Mouse (Mus musculus) forebrain, postnatal 0 days (tissue): Measurements from ENCODE around the gene Piga. TPM values are rescaled to one million over a fixed set of nuclear protein-coding genes. Genes with fewer than 3 reads are reported as not detected.

ENCODE experiments used
- ATAC-seq: fragments of 200-750 bp; cut with Nextera tagmentation; 2 replicates; pipeline ENCODE4 v1.8.0; 2017; ENCODE audit warnings: mild to moderate bottlenecking, moderate library complexity
- DNase-seq: peaks from one replicate; pipeline ENCODE4 v3.0.0-alpha.2; 2015
- H3K27ac ChIP-seq: fragments of 300-500 bp; sonication (generic); 2 replicates; pipeline ENCODE4 v1.5.1; 2014; ENCODE audit warnings: low read depth, mild to moderate bottlenecking, antibody characterized with exemption, low read length, moderate library complexity, mixed read lengths
- H3K27me3 ChIP-seq: fragments of 300-500 bp; sonication (generic); 2 replicates; pipeline ENCODE4 v1.6.1; 2014; ENCODE audit warnings: mild to moderate bottlenecking, low read length, mixed read lengths; ENCODE audit not compliant: insufficient read depth
- H3K36me3 ChIP-seq: fragments of 300-500 bp; sonication (generic); 2 replicates; pipeline ENCODE4 v1.6.1; 2014; ENCODE audit warnings: mild to moderate bottlenecking, moderate library complexity; ENCODE audit not compliant: insufficient read depth
- H3K4me1 ChIP-seq: fragments of 300-500 bp; sonication (generic); 2 replicates; pipeline ENCODE4 v1.6.1; 2014; ENCODE audit warnings: antibody characterized with exemption; ENCODE audit not compliant: insufficient read depth
- H3K4me2 ChIP-seq: fragments of 300-500 bp; sonication (generic); 2 replicates; pipeline ENCODE4 v1.6.1; 2014; ENCODE audit warnings: low read depth, mild to moderate bottlenecking, moderate library complexity
- H3K4me3 ChIP-seq: fragments of 300-500 bp; sonication (generic); 2 replicates; pipeline ENCODE4 v1.5.1; 2014; ENCODE audit warnings: low read depth, low read length, mixed read lengths
- H3K9ac ChIP-seq: fragments of 300-500 bp; sonication (generic); 2 replicates; pipeline ENCODE4 v1.6.1; 2014; ENCODE audit warnings: mild to moderate bottlenecking
- H3K9me3 ChIP-seq: fragments of 300-500 bp; sonication (generic); 2 replicates; pipeline ENCODE4 v1.6.1; 2016; ENCODE audit warnings: low read length
- CTCF ChIP-seq: sonication (generic); IDR thresholded peaks from 2 replicates; pipeline ENCODE4 v1.5.1; 2016; ENCODE audit warnings: antibody characterized with exemption, control low read depth, low read depth
- WGBS: fragments of 180-500 bp; shearing (Covaris S2); extraction: QIAGEN DNeasy Blood & Tissue Kit; methylation state at CpG from one replicate; pipeline ENCODE4 v1.1.7; 2014; 5-methylcytosine and 5-hydroxymethylcytosine counted together
- polyA plus RNA-seq: library from polyadenylated mRNA; unstranded; fragments of >200 nt; fragmentation: Nextera tagmentation; extraction: Ambion mirVana; gene quantifications from 2 replicates; pipeline ENCODE4 v1.2.1, GENCODE M21; 2015
- total RNA-seq: library from RNA; depleted of rRNA; stranded (reverse); fragments of >200 nt; gene quantifications from 2 replicates; pipeline ENCODE4 v1.2.3, GENCODE M21; 2014; rRNA removed

Gene Piga
- total RNA-seq (4.3 and 4.7 TPM in 2 replicates), polyA plus RNA-seq (2.5 and 3.4 TPM in 2 replicates)

- DNase-seq (peak; percentile 95), ATAC-seq (peak; percentile 100)
- peak within 1 kb of the TSS; percentile 53 for H3K4me2 ChIP-seq
- WGBS: 21% methylated on average over 40 of the region's 40 CpGs
- no peaks in the 10 kb centered on the region for H3K36me3 ChIP-seq
- H3K4me1 ChIP-seq: no peaks in the 10 kb centered on the region
- 0 out of 2 replicates have a peak within 1 kb of the TSS, but pooled peaks have one; percentile 40 for H3K27ac ChIP-seq
- no peaks in the 10 kb centered on the region for H3K27me3 ChIP-seq
- no peaks in the 10 kb centered on the region for H3K9me3 ChIP-seq
- no peak for TF ChIP-seq CTCF
- peak within 1 kb of the TSS; percentile 45 for H3K9ac ChIP-seq
- peak within 1 kb of the TSS; percentile 53 for H3K4me3 ChIP-seq
These were observed at the start of gene Piga for GRCm38 (mm10) chrX:164419471-164419939. Gene Piga, plus strand, starts transcription at chrX:164419787.

DNA sequence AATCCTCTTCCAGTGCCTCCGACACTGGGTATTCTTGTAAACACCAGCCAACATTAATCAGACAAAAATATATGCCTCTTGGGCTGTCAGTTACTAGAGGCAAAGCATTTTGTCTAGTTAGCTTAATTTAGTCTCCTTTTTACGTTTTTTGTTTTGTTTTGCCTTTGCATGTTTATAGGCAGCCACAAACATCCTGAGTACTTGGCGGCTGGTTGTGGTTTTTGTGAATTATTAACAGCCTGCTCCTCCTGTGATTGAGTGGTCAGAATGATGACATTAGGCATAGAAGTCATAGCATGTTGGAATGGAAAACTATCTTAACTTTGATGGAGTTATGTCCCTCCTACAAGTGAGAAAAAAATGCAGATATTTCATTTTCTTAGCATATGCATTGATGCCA lies 49.0 kb upstream of the Piga start:
- Histone ChIP-seq H3K4me2 (no peak overlapping the region), H3K9me3 (no peaks in the 10 kb centered on the region), H3K4me3 (no peak overlapping the region), H3K27ac (no peak overlapping the region), H3K36me3 (no peaks in the 10 kb centered on the region), H3K27me3 (no peaks in the 10 kb centered on the region), H3K9ac (no peak overlapping the region), H3K4me1 (no peaks in the 10 kb centered on the region)
- no peak for TF ChIP-seq CTCF
- 73% methylated on average over 3 of the region's 3 CpGs for WGBS
- ATAC-seq (no peak), DNase-seq (no peak)

GRCm38 (mm10) chrX:164373081-164373480 lies 46.5 kb upstream of the Piga start, which contains the start of gene Vegfd:
Gene Vegfd, plus strand, starts transcription at chrX:164373378.
- H3K4me2 ChIP-seq: no peak within 1 kb of the TSS
- no peak within 1 kb of the TSS for H3K9ac ChIP-seq
- no peaks in the 10 kb centered on the region for H3K4me1 ChIP-seq
- no peaks in the 10 kb centered on the region for H3K9me3 ChIP-seq
- TF ChIP-seq CTCF: no peak
- no peak within 1 kb of the TSS for H3K4me3 ChIP-seq
- ATAC-seq: peak; percentile 62
- H3K27ac ChIP-seq: no peak within 1 kb of the TSS
- H3K27me3 ChIP-seq: no peaks in the 10 kb centered on the region
- no peaks in the 10 kb centered on the region for H3K36me3 ChIP-seq
- peak; percentile 64 for DNase-seq
- 29% methylated on average over 3 of the region's 3 CpGs for WGBS

DNA sequence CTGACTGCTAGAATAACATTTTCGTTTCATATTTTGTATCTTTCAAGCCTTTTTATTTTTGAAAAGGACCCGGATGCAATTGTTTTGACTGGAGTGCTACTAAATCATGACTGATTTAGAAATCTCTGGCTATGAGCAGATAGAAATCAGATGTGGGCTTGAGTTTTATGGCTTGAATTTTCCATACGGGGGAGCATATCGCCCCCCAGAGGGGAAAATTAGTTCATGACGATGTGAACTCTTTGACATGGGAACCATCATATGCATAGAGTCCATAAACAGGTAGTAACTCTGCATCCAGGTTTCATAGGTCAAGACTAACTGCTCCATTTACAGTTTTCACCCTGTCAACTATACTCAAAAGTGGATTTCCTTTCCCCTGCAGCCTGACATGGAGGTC lies 45.0 kb upstream of the Piga start:
- WGBS: 64% methylated on average over 5 of the region's 5 CpGs

DNA sequence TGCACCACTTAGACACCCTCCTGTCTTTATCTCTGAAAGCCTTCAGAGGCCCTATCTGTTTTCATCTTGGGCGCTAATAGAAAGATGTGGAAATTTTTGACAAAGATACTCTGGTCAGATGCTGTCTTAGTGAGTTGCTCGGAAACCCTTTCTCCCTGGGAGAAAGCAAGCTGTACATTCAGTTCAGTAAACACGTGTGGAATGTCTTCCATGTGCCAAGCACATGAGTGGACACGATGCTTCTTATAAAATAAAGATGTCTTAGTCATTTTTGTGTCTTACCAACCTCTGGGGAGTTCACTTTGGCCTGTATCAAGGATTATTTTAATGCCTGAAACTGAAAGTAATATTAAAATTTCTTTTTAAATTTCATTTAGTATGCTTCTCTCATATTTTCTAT lies 39.9 kb upstream of the Piga start:
- H3K4me3 ChIP-seq: no peak overlapping the region
- H3K36me3 ChIP-seq: no peaks in the 10 kb centered on the region
- H3K9ac ChIP-seq: no peak overlapping the region
- no peak for ATAC-seq
- H3K4me1 ChIP-seq: no peaks in the 10 kb centered on the region
- no peak for TF ChIP-seq CTCF
- no peaks in the 10 kb centered on the region for H3K27me3 ChIP-seq
- no peak overlapping the region for H3K4me2 ChIP-seq
- 77% methylated on average over 4 of the region's 4 CpGs for WGBS
- no peaks in the 10 kb centered on the region for H3K9me3 ChIP-seq
- no peak for DNase-seq
- no peak overlapping the region for H3K27ac ChIP-seq

More for the DNA sequence above, 45.0 kb upstream of the Piga start:
- no peak overlapping the region for H3K27ac ChIP-seq
- no peak overlapping the region for H3K9ac ChIP-seq
- H3K4me1 ChIP-seq: no peaks in the 10 kb centered on the region
- no peaks in the 10 kb centered on the region for H3K36me3 ChIP-seq
- H3K4me2 ChIP-seq: no peak overlapping the region
- ATAC-seq (no peak), DNase-seq (no peak)
- H3K27me3 ChIP-seq: no peaks in the 10 kb centered on the region
- no peak for TF ChIP-seq CTCF
- H3K4me3 ChIP-seq: no peak overlapping the region
- H3K9me3 ChIP-seq: no peaks in the 10 kb centered on the region

- Histone ChIP-seq H3K27me3 (no peaks in the 10 kb centered on the region), H3K27ac (no peak overlapping the region), H3K4me3 (peak overlapping the region; percentile 35), H3K4me2 (peak overlapping the region; percentile 64), H3K9ac (peak overlapping the region; percentile 28; the same call in 1 of the 2 replicates), H3K36me3 (no peaks in the 10 kb centered on the region), H3K9me3 (no peaks in the 10 kb centered on the region), H3K4me1 (no peaks in the 10 kb centered on the region)
- 30% methylated on average over 33 of the region's 33 CpGs for WGBS
- TF ChIP-seq CTCF: no peak
- DNase-seq (peak; percentile 70), ATAC-seq (peak; percentile 93)
These were observed 37.8 kb upstream of the Piga start for GRCm38 (mm10) chrX:164381618-164382408.

DNA sequence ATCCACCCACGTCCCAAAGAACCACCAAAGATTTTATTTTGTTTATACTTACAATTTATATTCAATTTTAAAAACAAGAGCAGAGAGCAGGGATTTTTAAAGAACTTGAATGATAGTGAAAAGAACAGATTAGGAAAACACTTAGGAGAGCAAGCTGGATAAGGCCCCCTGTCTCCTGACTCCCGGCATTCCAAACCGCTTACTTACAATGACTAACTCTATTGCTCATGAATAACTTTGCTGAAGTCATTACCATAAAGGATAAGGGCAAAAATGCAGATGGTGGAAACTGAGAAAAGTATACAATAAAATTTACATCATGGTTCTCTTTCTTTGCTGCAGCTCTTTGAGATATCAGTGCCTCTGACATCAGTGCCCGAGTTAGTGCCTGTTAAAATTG lies 25.5 kb upstream of the Piga start:
- no peaks in the 10 kb centered on the region for H3K27me3 ChIP-seq
- no peak for TF ChIP-seq CTCF
- H3K27ac ChIP-seq: no peak overlapping the region
- no peak overlapping the region for H3K9ac ChIP-seq
- no peaks in the 10 kb centered on the region for H3K4me1 ChIP-seq
- 67% methylated on average over 4 of the region's 4 CpGs for WGBS
- H3K36me3 ChIP-seq: no peaks in the 10 kb centered on the region
- H3K4me2 ChIP-seq: no peak overlapping the region
- ATAC-seq: no peak
- no peak for DNase-seq
- H3K4me3 ChIP-seq: no peak overlapping the region
- H3K9me3 ChIP-seq: no peaks in the 10 kb centered on the region
